Mouse (Mus musculus): ENCODE results near the gene Gm37240. TPM values are rescaled to one million over a fixed set of nuclear protein-coding genes. Genes with fewer than 3 reads are reported as not detected.

Gm37240 gene
- polyA plus RNA-seq, 1 experiment from 2014 or later, result 0.82 TPM

DNA sequence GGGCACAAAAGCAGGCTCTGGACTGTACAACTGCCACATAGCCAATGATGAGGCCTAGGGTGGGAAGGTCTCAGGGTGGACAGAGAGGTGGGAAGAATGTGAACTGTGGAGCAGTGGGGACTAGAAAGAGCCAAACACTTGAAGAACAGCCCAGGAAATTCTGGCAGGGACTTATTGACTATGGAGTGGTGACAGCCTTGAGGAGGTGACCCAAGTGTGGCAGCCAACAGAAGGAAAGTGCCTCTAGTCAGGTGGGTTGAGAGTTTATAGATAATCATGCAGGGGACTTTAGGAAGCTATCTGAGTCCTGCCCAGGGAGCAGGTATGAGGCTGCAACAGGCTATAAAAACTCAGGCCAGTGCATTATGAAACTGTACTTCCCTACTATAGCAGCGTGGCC lies 369.2 kb downstream of the Gm37240 start:
- no peaks in the 10 kb centered on the region for H3K27me3 ChIP-seq (ENCODE audit: control insufficient read depth, insufficient read depth, low read length)
- no peaks in the 10 kb centered on the region for H3K36me3 ChIP-seq (ENCODE audit: control insufficient read depth, insufficient read depth, low read length)
- no peak overlapping the region for H3K27ac ChIP-seq (ENCODE audit: low read depth, low read length)
- H3K4me3 ChIP-seq (ENCODE audit: low read depth, low read length), result no peak overlapping the region
- no peak overlapping the region for H3K4me2 ChIP-seq (ENCODE audit: low read depth)
- H3K9me3 ChIP-seq (ENCODE audit: control insufficient read depth, low read length), result no peaks in the 10 kb centered on the region
- peaks cover 10% of the 10 kb centered on the region; the same call in 1 of the 2 replicates for H3K4me1 ChIP-seq (ENCODE audit: control insufficient read depth, insufficient read depth, low read length)
- ATAC-seq (ENCODE audit: insufficient read depth, low FRiP score, low TSS enrichment) (no peak), DNase-seq (ENCODE audit: low spot score) (no peak)
- no peak overlapping the region for H3K9ac ChIP-seq (ENCODE audit: low read length)
- 100% methylated on average over 1 of the region's 1 CpGs for WGBS

DNA sequence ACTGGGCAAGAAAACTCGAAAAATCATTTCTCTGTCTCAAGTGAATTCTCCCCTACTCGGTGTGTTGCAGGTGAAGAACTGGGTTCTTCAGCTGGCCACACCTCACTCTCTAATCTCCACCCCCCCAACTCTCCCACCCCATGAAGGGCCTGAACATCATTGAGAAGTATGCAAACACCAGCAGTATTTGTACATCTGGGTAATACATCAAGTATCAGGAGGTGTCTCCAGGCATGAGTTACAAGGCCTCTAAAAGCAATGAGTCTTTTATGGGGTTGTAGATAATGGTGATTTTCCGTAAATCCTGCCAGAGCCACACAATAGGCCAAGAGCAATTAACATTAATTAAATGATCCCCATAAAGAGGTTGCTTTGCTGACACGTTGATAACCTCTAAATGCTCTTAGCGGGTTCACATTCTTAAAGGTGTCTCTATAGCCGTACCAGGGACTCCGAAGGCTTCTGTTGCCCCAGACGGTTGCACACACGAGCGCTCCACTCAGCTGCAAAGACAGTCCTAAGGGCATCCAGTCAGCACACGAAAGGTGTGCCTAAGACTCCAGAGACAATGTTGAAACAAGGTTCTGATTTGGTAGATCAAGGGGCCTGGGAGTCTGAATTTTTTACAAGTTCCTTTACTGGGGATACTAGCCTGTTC lies 370.4 kb downstream of the Gm37240 start:
- Histone ChIP-seq H3K9me3 (ENCODE audit: control insufficient read depth, low read length) (no peaks in the 10 kb centered on the region), H3K4me2 (ENCODE audit: low read depth) (no peak overlapping the region), H3K9ac (ENCODE audit: low read length) (no peak overlapping the region), H3K4me1 (ENCODE audit: control insufficient read depth, insufficient read depth, low read length) (peaks cover 10% of the 10 kb centered on the region; the same call in 1 of the 2 replicates), H3K27ac (ENCODE audit: low read depth, low read length) (no peak overlapping the region), H3K4me3 (ENCODE audit: low read depth, low read length) (no peak overlapping the region), H3K36me3 (ENCODE audit: control insufficient read depth, insufficient read depth, low read length) (no peaks in the 10 kb centered on the region), H3K27me3 (ENCODE audit: control insufficient read depth, insufficient read depth, low read length) (no peaks in the 10 kb centered on the region)
- ATAC-seq (ENCODE audit: insufficient read depth, low FRiP score, low TSS enrichment), result no peak
- DNase-seq (ENCODE audit: low spot score), result no peak
- 30% methylated on average over 11 of the region's 11 CpGs for WGBS

DNA sequence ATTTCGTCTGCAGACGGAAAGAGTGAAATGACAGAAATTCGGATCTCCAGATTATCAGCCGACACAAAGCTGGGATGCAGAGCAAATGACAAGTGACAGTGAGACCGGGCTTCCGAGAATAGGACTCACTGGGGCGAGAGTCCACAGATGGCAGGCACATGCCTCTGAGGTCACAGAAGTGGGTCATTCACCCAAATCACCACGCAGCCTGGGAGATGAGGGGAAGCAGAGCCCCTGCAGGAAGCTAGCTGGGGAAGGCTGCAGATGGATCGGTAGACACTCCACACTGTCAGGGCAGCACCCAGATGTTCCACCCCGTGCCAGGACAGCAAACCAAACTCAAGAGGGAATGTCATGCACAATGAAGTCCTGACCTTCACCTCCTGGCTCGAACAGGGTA lies 372.6 kb downstream of the Gm37240 start:
- Histone ChIP-seq H3K36me3 (ENCODE audit: control insufficient read depth, insufficient read depth, low read length) (no peaks in the 10 kb centered on the region), H3K27ac (ENCODE audit: low read depth, low read length) (no peak overlapping the region), H3K4me1 (ENCODE audit: control insufficient read depth, insufficient read depth, low read length) (peaks cover 10% of the 10 kb centered on the region; the same call in 1 of the 2 replicates), H3K9ac (ENCODE audit: low read length) (no peak overlapping the region), H3K27me3 (ENCODE audit: control insufficient read depth, insufficient read depth, low read length) (no peaks in the 10 kb centered on the region), H3K9me3 (ENCODE audit: control insufficient read depth, low read length) (no peaks in the 10 kb centered on the region), H3K4me3 (ENCODE audit: low read depth, low read length) (no peak overlapping the region), H3K4me2 (ENCODE audit: low read depth) (no peak overlapping the region)
- DNase-seq (ENCODE audit: low spot score) (no peak), ATAC-seq (ENCODE audit: insufficient read depth, low FRiP score, low TSS enrichment) (no peak)
- WGBS, result 67% methylated on average over 11 of the region's 11 CpGs

DNA sequence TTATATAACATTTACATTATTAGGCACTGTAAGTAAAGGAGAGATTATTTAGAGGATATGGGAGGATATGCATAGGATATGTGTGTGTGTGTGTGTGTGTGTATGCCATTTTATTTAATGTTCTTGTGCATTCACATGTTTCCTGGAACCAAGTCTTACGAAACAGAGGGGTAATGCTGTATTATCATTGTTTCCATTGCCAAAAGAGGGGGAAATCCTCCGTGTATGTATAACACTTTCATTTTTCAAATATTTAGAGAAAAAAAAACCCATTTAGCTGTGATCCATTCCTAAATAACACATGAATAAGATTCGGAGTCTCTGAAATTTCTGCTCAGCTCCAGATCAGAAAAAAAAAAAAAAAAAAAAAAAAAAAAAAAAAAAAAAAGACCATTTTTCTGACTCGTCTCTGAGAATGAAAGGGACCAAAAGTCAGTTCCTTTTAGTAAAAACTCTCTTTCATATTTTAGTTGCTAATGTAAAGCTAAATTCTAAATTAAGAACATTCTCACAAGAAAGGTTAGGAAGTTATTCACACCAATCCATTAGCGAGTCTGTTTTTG lies 378.5 kb downstream of the Gm37240 start:
- no peak overlapping the region for H3K9ac ChIP-seq (ENCODE audit: low read length)
- H3K27me3 ChIP-seq (ENCODE audit: control insufficient read depth, insufficient read depth, low read length), result no peaks in the 10 kb centered on the region
- H3K9me3 ChIP-seq (ENCODE audit: control insufficient read depth, low read length), result no peaks in the 10 kb centered on the region
- H3K4me1 ChIP-seq (ENCODE audit: control insufficient read depth, insufficient read depth, low read length), result no peaks in the 10 kb centered on the region
- 88% methylated on average over 5 of the region's 5 CpGs for WGBS
- no peak overlapping the region for H3K4me3 ChIP-seq (ENCODE audit: low read depth, low read length)
- H3K27ac ChIP-seq (ENCODE audit: low read depth, low read length), result no peak overlapping the region
- H3K36me3 ChIP-seq (ENCODE audit: control insufficient read depth, insufficient read depth, low read length), result no peaks in the 10 kb centered on the region
- no peak for DNase-seq (ENCODE audit: low spot score)
- ATAC-seq (ENCODE audit: insufficient read depth, low FRiP score, low TSS enrichment), result no peak
- no peak overlapping the region for H3K4me2 ChIP-seq (ENCODE audit: low read depth)

DNA sequence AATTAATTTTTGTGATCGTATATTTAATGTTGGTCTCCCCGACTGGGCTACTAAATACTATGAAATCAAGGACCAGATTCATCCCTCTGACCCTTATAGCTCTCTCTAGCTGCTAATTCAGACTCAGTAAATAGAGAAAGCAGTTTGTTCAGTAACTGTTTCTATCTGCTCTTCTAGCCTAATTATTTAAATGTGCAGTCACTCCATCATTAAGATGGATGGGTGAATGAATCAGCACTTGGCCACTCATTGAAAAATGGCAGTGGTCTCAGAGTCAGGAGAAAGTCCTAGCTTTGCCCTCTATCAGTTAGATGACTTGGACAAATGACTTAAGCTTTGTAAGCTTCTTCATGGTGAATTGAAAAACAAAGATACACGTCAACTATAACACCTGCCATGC lies 387.2 kb downstream of the Gm37240 start:
- ATAC-seq (ENCODE audit: insufficient read depth, low FRiP score, low TSS enrichment) (no peak), DNase-seq (ENCODE audit: low spot score) (no peak)
- H3K4me3 ChIP-seq (ENCODE audit: low read depth, low read length), result no peak overlapping the region
- H3K4me2 ChIP-seq (ENCODE audit: low read depth), result no peak overlapping the region
- no peaks in the 10 kb centered on the region for H3K27me3 ChIP-seq (ENCODE audit: control insufficient read depth, insufficient read depth, low read length)
- no peaks in the 10 kb centered on the region for H3K4me1 ChIP-seq (ENCODE audit: control insufficient read depth, insufficient read depth, low read length)
- H3K27ac ChIP-seq (ENCODE audit: low read depth, low read length), result no peak overlapping the region
- no peaks in the 10 kb centered on the region for H3K9me3 ChIP-seq (ENCODE audit: control insufficient read depth, low read length)
- no peaks in the 10 kb centered on the region for H3K36me3 ChIP-seq (ENCODE audit: control insufficient read depth, insufficient read depth, low read length)
- H3K9ac ChIP-seq (ENCODE audit: low read length), result no peak overlapping the region
- WGBS, result 79% methylated on average over 3 of the region's 3 CpGs

DNA sequence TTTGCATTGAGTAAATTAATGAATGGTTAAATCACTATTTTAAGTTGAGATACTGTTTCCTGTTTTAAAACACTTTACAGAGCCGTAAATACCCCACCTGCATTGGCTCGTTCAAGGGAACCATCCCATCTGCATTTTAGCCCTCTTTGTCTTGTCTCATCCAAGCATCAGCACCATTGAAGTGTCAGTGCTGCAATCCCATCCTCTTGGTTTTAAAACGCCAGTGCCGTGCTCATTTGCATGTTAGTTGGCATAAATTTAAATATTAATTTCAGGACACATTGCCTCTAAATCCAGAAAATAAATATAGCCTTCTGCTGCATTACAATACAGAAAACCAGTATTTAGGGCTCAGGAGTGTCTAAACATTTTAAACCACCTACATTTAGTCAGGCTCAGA lies 391.2 kb downstream of the Gm37240 start:
- Histone ChIP-seq H3K9ac (ENCODE audit: low read length) (no peak overlapping the region), H3K27me3 (ENCODE audit: control insufficient read depth, insufficient read depth, low read length) (no peaks in the 10 kb centered on the region), H3K4me1 (ENCODE audit: control insufficient read depth, insufficient read depth, low read length) (no peaks in the 10 kb centered on the region), H3K9me3 (ENCODE audit: control insufficient read depth, low read length) (no peaks in the 10 kb centered on the region), H3K4me2 (ENCODE audit: low read depth) (no peak overlapping the region), H3K27ac (ENCODE audit: low read depth, low read length) (no peak overlapping the region), H3K4me3 (ENCODE audit: low read depth, low read length) (no peak overlapping the region), H3K36me3 (ENCODE audit: control insufficient read depth, insufficient read depth, low read length) (no peaks in the 10 kb centered on the region)
- ATAC-seq (ENCODE audit: insufficient read depth, low FRiP score, low TSS enrichment) (no peak), DNase-seq (ENCODE audit: low spot score) (no peak)
- 59% methylated on average over 4 of the region's 4 CpGs for WGBS

DNA sequence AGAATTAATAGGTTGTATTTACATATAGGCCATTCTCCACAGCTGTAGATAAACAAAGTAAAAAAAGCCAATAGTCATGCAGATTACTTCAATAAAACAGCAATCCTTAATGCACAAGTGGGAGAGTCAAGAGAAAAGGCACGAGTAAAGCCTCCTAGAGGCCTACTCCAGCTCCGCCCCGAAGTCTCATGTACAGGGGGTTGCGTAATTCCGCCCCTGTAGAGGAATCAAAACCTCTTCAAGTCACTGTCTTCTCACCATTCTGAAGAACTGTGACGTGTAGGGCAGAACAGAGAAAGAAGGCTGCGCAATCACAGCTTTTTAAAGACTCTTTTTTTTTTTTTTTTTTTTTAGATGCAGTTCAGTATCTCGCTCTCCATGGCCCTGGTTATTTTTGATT lies 393.5 kb downstream of the Gm37240 start:
- no peak overlapping the region for H3K4me2 ChIP-seq (ENCODE audit: low read depth)
- ATAC-seq (ENCODE audit: insufficient read depth, low FRiP score, low TSS enrichment) (no peak), DNase-seq (ENCODE audit: low spot score) (no peak)
- H3K9ac ChIP-seq (ENCODE audit: low read length), result no peak overlapping the region
- H3K9me3 ChIP-seq (ENCODE audit: control insufficient read depth, low read length), result no peaks in the 10 kb centered on the region
- H3K36me3 ChIP-seq (ENCODE audit: control insufficient read depth, insufficient read depth, low read length), result no peaks in the 10 kb centered on the region
- no peaks in the 10 kb centered on the region for H3K27me3 ChIP-seq (ENCODE audit: control insufficient read depth, insufficient read depth, low read length)
- WGBS, result 83% methylated on average over 8 of the region's 8 CpGs
- no peak overlapping the region for H3K4me3 ChIP-seq (ENCODE audit: low read depth, low read length)
- H3K27ac ChIP-seq (ENCODE audit: low read depth, low read length), result no peak overlapping the region
- H3K4me1 ChIP-seq (ENCODE audit: control insufficient read depth, insufficient read depth, low read length), result no peaks in the 10 kb centered on the region

DNA sequence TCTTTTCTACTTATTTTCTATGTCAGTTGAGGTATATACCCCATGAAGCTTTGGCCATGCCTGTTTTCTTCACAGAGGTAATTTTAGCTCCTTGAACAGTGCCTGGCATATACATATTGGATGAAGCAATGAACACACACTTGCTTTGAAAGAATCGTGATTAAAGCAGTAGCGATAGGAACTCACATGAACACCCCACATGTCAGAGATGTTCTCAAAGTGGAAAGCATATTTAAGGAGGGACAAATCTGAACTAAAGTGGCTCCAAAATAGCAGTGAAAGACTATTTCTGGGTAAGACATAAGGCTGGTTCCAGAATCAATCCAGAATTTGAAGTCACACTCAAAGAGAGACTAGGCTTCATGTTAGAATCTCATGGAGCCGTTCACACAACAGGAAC lies 397.1 kb downstream of the Gm37240 start:
- Histone ChIP-seq H3K4me2 (ENCODE audit: low read depth) (no peak overlapping the region), H3K9ac (ENCODE audit: low read length) (no peak overlapping the region), H3K4me1 (ENCODE audit: control insufficient read depth, insufficient read depth, low read length) (no peaks in the 10 kb centered on the region; the same call in 1 of the 2 replicates), H3K36me3 (ENCODE audit: control insufficient read depth, insufficient read depth, low read length) (no peaks in the 10 kb centered on the region), H3K27ac (ENCODE audit: low read depth, low read length) (no peak overlapping the region), H3K4me3 (ENCODE audit: low read depth, low read length) (no peak overlapping the region), H3K27me3 (ENCODE audit: control insufficient read depth, insufficient read depth, low read length) (no peaks in the 10 kb centered on the region), H3K9me3 (ENCODE audit: control insufficient read depth, low read length) (no peaks in the 10 kb centered on the region)
- DNase-seq (ENCODE audit: low spot score) (no peak), ATAC-seq (ENCODE audit: insufficient read depth, low FRiP score, low TSS enrichment) (no peak)
- 87% methylated on average over 3 of the region's 3 CpGs for WGBS

DNA sequence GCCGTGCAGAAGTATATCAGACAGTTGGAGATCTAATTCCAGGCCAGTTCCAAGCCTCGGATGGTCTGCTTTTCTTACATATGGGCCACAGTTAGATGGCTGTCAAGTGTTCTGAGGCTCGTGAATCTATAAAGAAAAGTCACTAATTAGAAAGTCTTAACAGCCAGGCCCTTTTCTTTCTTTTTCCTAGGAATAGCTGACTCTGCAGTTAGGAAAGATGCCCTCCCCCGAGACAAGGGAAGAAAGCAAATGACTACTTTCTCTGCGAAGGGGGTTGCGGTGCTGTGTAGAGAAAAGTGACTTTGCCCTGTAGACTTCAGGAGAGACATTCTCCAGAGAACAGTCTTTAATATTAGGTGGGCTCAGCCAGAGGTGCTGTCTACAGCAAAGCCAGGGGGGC lies 399.9 kb downstream of the Gm37240 start:
- Histone ChIP-seq H3K9ac (ENCODE audit: low read length) (no peak overlapping the region), H3K4me1 (ENCODE audit: control insufficient read depth, insufficient read depth, low read length) (no peaks in the 10 kb centered on the region; the same call in 1 of the 2 replicates), H3K4me3 (ENCODE audit: low read depth, low read length) (no peak overlapping the region), H3K27me3 (ENCODE audit: control insufficient read depth, insufficient read depth, low read length) (no peaks in the 10 kb centered on the region), H3K4me2 (ENCODE audit: low read depth) (no peak overlapping the region), H3K36me3 (ENCODE audit: control insufficient read depth, insufficient read depth, low read length) (no peaks in the 10 kb centered on the region), H3K27ac (ENCODE audit: low read depth, low read length) (no peak overlapping the region), H3K9me3 (ENCODE audit: control insufficient read depth, low read length) (no peaks in the 10 kb centered on the region)
- ATAC-seq (ENCODE audit: insufficient read depth, low FRiP score, low TSS enrichment) (no peak), DNase-seq (ENCODE audit: low spot score) (no peak)
- WGBS, result 87% methylated on average over 6 of the region's 6 CpGs

All from neural tube, embryonic 11.5 days (tissue).